Mouse (Mus musculus): Measurements from ENCODE around the gene Taar8c.

DNA sequence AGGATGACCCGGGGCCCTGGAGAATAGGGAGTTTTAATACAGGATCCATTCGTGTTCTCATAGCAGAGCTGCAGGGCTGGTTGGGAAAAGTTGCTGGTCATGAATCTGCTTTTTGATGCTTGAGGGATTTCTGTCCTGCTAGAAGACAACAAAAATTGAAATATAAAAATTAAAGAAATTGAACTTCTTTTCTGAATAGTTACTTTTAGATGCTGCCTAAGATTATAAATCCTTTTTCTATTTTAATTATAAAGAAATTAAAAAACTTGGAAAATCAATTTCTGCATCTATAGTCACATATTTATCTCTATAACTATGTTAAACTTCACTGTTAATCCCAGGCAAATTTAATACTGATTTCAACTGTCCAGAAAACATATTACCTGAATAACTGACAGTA lies 9.5 kb downstream of the Taar8c start, which contains the start of gene Taar8b:
- TF ChIP-seq EP300 (IDR thresholded peaks at IDR 0.05): no peak
- no peak for TF ChIP-seq CTCF (IDR thresholded peaks at IDR 0.05)

Data from lung, postnatal 0 days (tissue).